Mouse (Mus musculus) kidney, postnatal 0 days (tissue): ENCODE measurements around the gene Actn4. TPM values are rescaled to one million over a fixed set of nuclear protein-coding genes. Genes with fewer than 3 reads are reported as not detected.
A peak's percentile ranks its signal among the peaks of the same experiment; 100 is the strongest.

Experiments used
- ATAC-seq: fragments of 200-750 bp; cut with Nextera tagmentation; replicated peaks from 2 replicates; pipeline ENCODE4 v1.8.0; 2017; ENCODE audit warnings: low read depth, moderate number of reproducible peaks, moderate TSS enrichment, moderate library complexity; ENCODE audit not compliant: low FRiP score
- DNase-seq: peaks from one replicate; pipeline ENCODE4 v3.0.0-alpha.2; 2016; ENCODE audit warnings: low spot score
- H3K27ac ChIP-seq: fragments of 300-500 bp; sonication (generic); 2 replicates; pipeline ENCODE4 v1.5.1; 2014; ENCODE audit warnings: mild to moderate bottlenecking
- H3K27me3 ChIP-seq: fragments of 300-500 bp; sonication (generic); 2 replicates; pipeline ENCODE4 v1.6.1; 2014; ENCODE audit warnings: low read length, mixed read lengths; ENCODE audit not compliant: insufficient read depth
- H3K36me3 ChIP-seq: fragments of 300-500 bp; sonication (generic); 2 replicates; pipeline ENCODE4 v1.6.1; 2014; ENCODE audit warnings: low read length, mixed read lengths; ENCODE audit not compliant: insufficient read depth
- H3K4me1 ChIP-seq: fragments of 300-500 bp; sonication (generic); replicated peaks from 2 replicates; pipeline ENCODE4 v1.6.1; 2014; ENCODE audit warnings: antibody characterized with exemption, low read length, mixed read lengths; ENCODE audit not compliant: insufficient read depth
- H3K4me2 ChIP-seq: fragments of 300-500 bp; sonication (generic); 2 replicates; pipeline ENCODE4 v1.6.1; 2014; ENCODE audit warnings: mild to moderate bottlenecking, low read length, moderate library complexity, mixed read lengths
- H3K4me3 ChIP-seq: fragments of 300-500 bp; sonication (generic); replicated peaks from 2 replicates; pipeline ENCODE4 v1.5.1; 2014; ENCODE audit warnings: low read depth, low read length
- H3K9ac ChIP-seq: fragments of 300-500 bp; sonication (generic); 2 replicates; pipeline ENCODE4 v1.6.1; 2014; ENCODE audit warnings: low read depth, low read length
- H3K9me3 ChIP-seq: fragments of 300-500 bp; sonication (generic); replicated peaks from 2 replicates; pipeline ENCODE4 v1.6.1; 2016; ENCODE audit warnings: low read length, inconsistent platforms, mixed read lengths
- CTCF ChIP-seq: IDR thresholded peaks from 2 replicates; pipeline ENCODE4 v1.5.1; 2016; ENCODE audit warnings: antibody characterized with exemption, low read depth, mild to moderate bottlenecking, moderate library complexity
- WGBS: fragments of 180-500 bp; shearing (Covaris S2); extraction: QIAGEN DNeasy Blood & Tissue Kit; methylation state at CpG from one replicate; pipeline ENCODE4 v1.1.7; 2014; 5-methylcytosine and 5-hydroxymethylcytosine counted together
- polyA plus RNA-seq: library from polyadenylated mRNA; unstranded; fragments of >200 nt; fragmentation: Nextera tagmentation; extraction: Ambion mirVana; gene quantifications from 2 replicates; pipeline ENCODE4 v1.2.1, GENCODE M21; 2015

Actn4 gene
- polyA plus RNA-seq, 1 experiment from 2014 or later = 255 TPM

- DNase-seq = no peak
- Histone ChIP-seq H3K4me1 (peaks cover 44% of the 10 kb centered on the region), H3K27me3 (no peaks in the 10 kb centered on the region), H3K27ac (peak overlapping the region; percentile 47), H3K36me3 (no peaks in the 10 kb centered on the region), H3K4me2 (peak overlapping the region; percentile 91), H3K9me3 (no peaks in the 10 kb centered on the region), H3K4me3 (peak overlapping the region; percentile 99), H3K9ac (peak overlapping the region; percentile 94; the same call in 1 of the 2 replicates)
- no peak for ATAC-seq
- WGBS = 19% methylated on average over 1 of the region's 1 CpGs
- no peak for TF ChIP-seq CTCF
These were observed 3.4 kb downstream of the Actn4 start for GRCm38 (mm10) chr7:28958770-28959169.

DNA sequence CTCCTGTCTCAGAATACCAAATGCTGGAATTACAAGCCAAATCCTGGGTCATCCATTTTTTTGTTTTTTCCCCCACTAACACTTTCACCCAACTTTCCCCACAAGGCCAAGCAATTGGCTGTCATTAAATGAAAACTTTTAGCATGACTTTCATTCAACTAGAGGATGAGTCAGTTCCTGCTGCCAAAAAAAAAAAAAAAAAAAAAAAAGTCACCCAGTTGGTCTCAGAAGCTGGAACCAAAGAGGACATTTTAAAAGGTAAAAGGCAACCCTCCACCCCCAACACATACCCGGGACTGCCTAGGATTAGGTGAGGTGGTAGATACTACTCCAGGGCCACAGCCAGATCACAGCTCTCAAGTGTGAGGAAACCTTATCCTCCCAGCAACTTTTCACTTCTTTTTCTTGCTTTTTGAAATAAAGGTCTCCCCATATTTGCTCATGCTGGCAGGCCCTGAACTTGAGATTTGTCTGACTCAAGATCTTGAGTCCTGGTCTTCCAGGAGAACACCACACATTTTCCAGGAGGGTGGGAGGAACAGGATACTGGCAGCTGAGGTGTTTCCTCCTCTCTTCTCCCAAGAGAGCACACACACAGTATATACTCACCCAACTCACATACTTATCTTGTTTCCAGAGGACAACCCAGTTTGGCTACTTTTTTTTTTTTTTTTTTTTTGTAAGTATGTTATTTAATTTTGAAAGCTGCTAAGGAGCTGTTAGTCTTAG lies 4.0 kb downstream of the Actn4 start:
- Histone ChIP-seq H3K36me3 (no peaks in the 10 kb centered on the region), H3K4me2 (peak overlapping the region; percentile 91), H3K4me1 (peaks cover 49% of the 10 kb centered on the region), H3K4me3 (no peak overlapping the region), H3K9ac (no peak overlapping the region), H3K9me3 (no peaks in the 10 kb centered on the region), H3K27me3 (no peaks in the 10 kb centered on the region), H3K27ac (0 out of 2 replicates have a peak overlapping the region, but pooled peaks have one; percentile 31)
- 63% methylated on average over 1 of the region's 1 CpGs for WGBS
- ATAC-seq = no peak
- TF ChIP-seq CTCF = no peak
- DNase-seq = no peak

DNA sequence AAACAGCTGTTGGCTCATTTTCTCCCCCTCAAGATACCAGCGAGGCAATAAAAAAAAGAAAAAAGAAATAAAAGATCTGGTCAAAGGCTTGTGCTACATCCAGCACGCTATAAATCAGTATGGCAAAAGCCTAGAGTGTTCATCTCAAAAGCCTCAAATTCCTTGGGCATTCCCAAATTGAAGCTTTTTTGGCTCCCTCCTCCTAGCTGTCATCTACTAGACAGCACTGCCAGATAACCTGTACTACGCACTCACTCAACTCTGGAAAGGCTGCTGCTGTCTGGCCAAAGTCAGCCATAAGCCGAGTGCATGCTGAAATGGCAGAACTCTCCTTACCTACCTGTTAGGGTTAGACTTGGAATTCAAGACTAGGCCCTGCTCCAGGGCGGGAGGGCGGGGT lies 4.9 kb downstream of the Actn4 start:
- Histone ChIP-seq H3K9me3 (no peaks in the 10 kb centered on the region), H3K36me3 (no peaks in the 10 kb centered on the region), H3K27ac (no peak overlapping the region), H3K27me3 (no peaks in the 10 kb centered on the region), H3K9ac (no peak overlapping the region), H3K4me1 (peaks cover 57% of the 10 kb centered on the region), H3K4me3 (no peak overlapping the region), H3K4me2 (no peak overlapping the region)
- ATAC-seq (no peak), DNase-seq (no peak)
- WGBS = 55% methylated on average over 6 of the region's 6 CpGs
- TF ChIP-seq CTCF = no peak

- H3K36me3 ChIP-seq = 0 out of 2 replicates have a peak, but pooled peaks cover 2% of the 10 kb centered on the region
- H3K27ac ChIP-seq = peak overlapping the region; percentile 13; the same call in 1 of the 2 replicates
- H3K27me3 ChIP-seq = no peaks in the 10 kb centered on the region
- H3K9ac ChIP-seq = no peak overlapping the region
- H3K4me3 ChIP-seq = no peak overlapping the region
- TF ChIP-seq CTCF = no peak
- no peaks in the 10 kb centered on the region for H3K9me3 ChIP-seq
- DNase-seq (no peak), ATAC-seq (no peak)
- peaks cover 67% of the 10 kb centered on the region for H3K4me1 ChIP-seq
- 77% methylated on average over 1 of the region's 1 CpGs for WGBS
- no peak overlapping the region for H3K4me2 ChIP-seq
These were observed 5.9 kb downstream of the Actn4 start for GRCm38 (mm10) chr7:28956270-28956669.

- no peaks in the 10 kb centered on the region for H3K27me3 ChIP-seq
- H3K4me3 ChIP-seq = no peak overlapping the region
- H3K4me2 ChIP-seq = no peak overlapping the region
- TF ChIP-seq CTCF = no peak
- DNase-seq = no peak
- H3K9ac ChIP-seq = no peak overlapping the region
- WGBS = 40% methylated on average over 5 of the region's 5 CpGs
- H3K4me1 ChIP-seq = peaks cover 76% of the 10 kb centered on the region
- 0 out of 2 replicates have a peak, but pooled peaks cover 2% of the 10 kb centered on the region for H3K36me3 ChIP-seq
- no peaks in the 10 kb centered on the region for H3K9me3 ChIP-seq
- peak overlapping the region; percentile 56 for H3K27ac ChIP-seq
- ATAC-seq = no peak
These were observed 6.7 kb downstream of the Actn4 start for GRCm38 (mm10) chr7:28955295-28955897.

DNA sequence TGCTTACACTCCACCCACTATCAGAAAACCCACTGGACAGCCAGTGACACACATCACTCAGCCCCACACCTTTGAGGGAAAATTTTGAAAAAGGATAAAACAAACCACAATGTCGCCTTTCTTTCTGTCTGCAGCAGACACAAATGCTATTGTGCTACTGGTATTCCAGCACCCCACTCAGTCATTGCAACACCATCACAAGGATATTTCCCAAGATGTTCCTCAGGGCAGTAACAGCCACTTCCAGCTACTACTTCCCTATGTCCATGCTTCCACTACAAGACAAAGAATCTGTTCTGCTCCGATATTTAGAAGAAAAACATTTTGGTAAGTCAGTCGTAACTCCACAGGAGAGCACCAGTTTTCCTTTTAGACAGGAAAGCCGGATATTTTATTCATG lies 7.4 kb downstream of the Actn4 start:
- no peak overlapping the region for H3K9ac ChIP-seq
- 0 out of 2 replicates have a peak, but pooled peaks cover 2% of the 10 kb centered on the region for H3K36me3 ChIP-seq
- DNase-seq (no peak), ATAC-seq (no peak)
- no peaks in the 10 kb centered on the region for H3K27me3 ChIP-seq
- 74% methylated on average over 4 of the region's 4 CpGs for WGBS
- no peak overlapping the region for H3K4me3 ChIP-seq
- no peaks in the 10 kb centered on the region for H3K9me3 ChIP-seq
- TF ChIP-seq CTCF = no peak
- peaks cover 74% of the 10 kb centered on the region for H3K4me1 ChIP-seq
- H3K27ac ChIP-seq = peak overlapping the region; percentile 56
- no peak overlapping the region for H3K4me2 ChIP-seq
